Mouse (Mus musculus): ENCODE measurements around the gene Per3. TPM values are rescaled to one million over a fixed set of nuclear protein-coding genes. Genes with fewer than 3 reads are reported as not detected.
A peak's percentile ranks its signal among the peaks of the same experiment; 100 is the strongest.

The Per3 gene
- polyA plus RNA-seq, 1 experiment from 2014 or later, result 3.5 TPM

DNA sequence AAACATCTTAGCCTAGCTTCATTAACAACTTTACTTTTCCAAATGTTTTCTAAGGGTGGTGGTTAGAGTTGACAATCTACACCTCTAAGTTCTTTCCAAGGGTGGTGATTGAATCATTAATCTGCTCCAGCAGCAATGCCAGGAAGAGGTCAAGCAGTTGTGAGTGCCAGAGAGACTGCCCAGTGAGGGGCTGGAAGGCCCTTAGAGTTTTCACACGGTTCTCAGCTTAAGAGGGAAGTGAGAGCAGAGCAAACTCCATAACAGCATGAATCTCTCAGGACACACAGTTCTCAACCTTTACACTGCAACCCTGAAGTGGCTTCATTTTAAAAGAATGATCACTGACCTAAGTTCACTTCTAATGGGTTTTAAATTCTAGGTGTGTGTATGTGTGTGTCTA lies 69.3 kb downstream of the Per3 start:
- Histone ChIP-seq H3K36me3 (ENCODE audit: poor library complexity, severe bottlenecking) (no peaks in the 10 kb centered on the region), H3K4me2 (no peak overlapping the region), H3K9ac (no peak overlapping the region), H3K27me3 (no peaks in the 10 kb centered on the region), H3K9me3 (replicated peaks) (no peaks in the 10 kb centered on the region), H3K27ac (no peak overlapping the region), H3K4me3 (no peak overlapping the region), H3K4me1 (no peaks in the 10 kb centered on the region)
- WGBS, result 47% methylated on average over 1 of the region's 1 CpGs
- ATAC-seq, result no peak

DNA sequence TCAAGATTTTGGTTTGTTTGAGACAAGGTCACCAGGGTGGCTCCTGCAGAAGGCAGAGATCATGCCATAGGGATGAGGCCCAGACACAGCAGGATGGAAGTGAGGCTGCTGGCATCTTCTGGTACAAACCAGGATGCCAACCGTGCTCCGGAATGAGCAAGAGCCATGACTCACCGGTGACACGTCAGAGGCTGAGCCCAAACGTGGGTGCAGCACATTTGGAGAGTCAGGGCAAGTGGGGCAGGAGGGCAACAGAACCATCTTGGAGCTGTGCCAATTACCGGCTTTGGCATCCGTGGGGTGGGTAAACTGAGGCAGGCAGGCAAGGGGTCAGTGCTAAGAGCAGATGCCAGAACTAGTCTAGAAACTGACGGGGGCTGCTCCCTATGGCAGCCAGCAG lies 71.2 kb downstream of the Per3 start:
- Histone ChIP-seq H3K27me3 (no peaks in the 10 kb centered on the region), H3K36me3 (ENCODE audit: poor library complexity, severe bottlenecking) (no peaks in the 10 kb centered on the region), H3K4me2 (no peak overlapping the region), H3K9me3 (replicated peaks) (no peaks in the 10 kb centered on the region), H3K4me3 (no peak overlapping the region), H3K27ac (no peak overlapping the region), H3K4me1 (no peaks in the 10 kb centered on the region), H3K9ac (no peak overlapping the region)
- 82% methylated on average over 8 of the region's 8 CpGs for WGBS
- ATAC-seq, result no peak

DNA sequence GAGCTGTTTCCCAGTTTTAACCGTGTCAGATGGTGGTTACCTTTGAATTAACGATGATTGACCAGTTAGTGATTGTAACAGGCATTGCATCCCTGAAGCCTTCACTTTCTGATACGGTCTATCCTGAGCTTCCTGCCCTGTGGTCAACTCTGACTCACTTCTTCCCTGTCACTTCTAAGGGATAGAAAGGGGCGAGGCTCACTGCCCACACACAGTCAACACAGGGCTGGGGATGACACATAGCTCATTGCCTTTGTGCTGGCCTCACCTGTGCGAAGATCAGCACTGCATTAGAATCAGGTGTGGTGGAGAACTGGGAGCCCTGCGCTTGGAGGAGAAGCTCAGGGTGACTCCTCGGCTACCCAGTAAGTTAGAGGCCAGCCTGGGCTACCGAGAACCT lies 75.5 kb downstream of the Per3 start:
- H3K9me3 ChIP-seq (replicated peaks), result no peaks in the 10 kb centered on the region
- no peak overlapping the region for H3K27ac ChIP-seq
- H3K9ac ChIP-seq, result no peak overlapping the region
- no peaks in the 10 kb centered on the region for H3K27me3 ChIP-seq
- H3K4me2 ChIP-seq, result no peak overlapping the region
- peaks cover 5% of the 10 kb centered on the region; the same call in 1 of the 2 replicates for H3K4me1 ChIP-seq
- no peak for ATAC-seq
- no peak overlapping the region for H3K4me3 ChIP-seq
- H3K36me3 ChIP-seq (ENCODE audit: poor library complexity, severe bottlenecking), result no peaks in the 10 kb centered on the region
- WGBS, result 89% methylated on average over 8 of the region's 8 CpGs

DNA sequence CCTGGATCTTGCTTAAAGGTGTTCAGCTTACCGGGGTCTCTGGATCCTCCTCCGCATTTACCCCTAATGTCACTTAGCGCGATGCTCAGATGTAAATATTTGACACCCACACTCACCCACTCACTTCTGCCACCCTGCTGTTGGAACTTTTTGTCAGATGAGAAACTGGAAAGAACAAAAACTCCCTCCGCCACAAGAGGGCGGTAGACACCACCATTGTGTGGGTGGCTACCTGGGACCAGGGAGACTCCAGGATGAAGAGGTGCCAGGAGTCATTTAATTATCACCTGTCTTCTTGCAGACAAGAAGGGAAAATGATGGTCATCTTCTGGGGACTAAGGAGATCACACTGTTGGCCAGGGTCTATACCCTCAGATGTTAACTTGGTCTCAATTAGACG lies 77.9 kb downstream of the Per3 start:
- Histone ChIP-seq H3K4me1 (peaks cover 5% of the 10 kb centered on the region; the same call in 1 of the 2 replicates), H3K27me3 (no peaks in the 10 kb centered on the region), H3K36me3 (ENCODE audit: poor library complexity, severe bottlenecking) (no peaks in the 10 kb centered on the region), H3K9me3 (replicated peaks) (no peaks in the 10 kb centered on the region), H3K4me3 (no peak overlapping the region), H3K4me2 (no peak overlapping the region), H3K9ac (no peak overlapping the region), H3K27ac (no peak overlapping the region)
- no peak for ATAC-seq
- whole genome bisulfite sequencing, result 20% methylated on average over 7 of the region's 7 CpGs

DNA sequence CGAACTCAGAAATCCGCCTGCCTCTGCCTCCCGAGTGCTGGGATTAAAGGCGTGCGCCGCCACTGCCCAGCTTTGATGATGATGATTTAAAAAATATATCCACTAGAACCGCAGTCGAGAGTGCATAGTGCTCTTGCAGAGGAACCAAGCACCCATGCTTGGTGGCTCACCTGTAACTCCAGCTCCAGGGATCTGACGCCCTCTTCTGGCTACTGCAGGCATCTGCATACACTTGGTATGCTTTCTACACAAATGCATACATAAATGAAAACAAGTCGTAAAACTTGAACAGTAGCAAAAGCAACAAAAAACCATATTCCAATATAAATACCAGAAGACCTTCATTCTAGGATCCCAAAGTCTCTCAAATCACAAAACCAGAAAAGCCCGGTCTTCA lies 78.9 kb downstream of the Per3 start:
- H3K27me3 ChIP-seq, result no peaks in the 10 kb centered on the region
- H3K36me3 ChIP-seq (ENCODE audit: poor library complexity, severe bottlenecking), result no peaks in the 10 kb centered on the region
- peaks cover 5% of the 10 kb centered on the region; the same call in 1 of the 2 replicates for H3K4me1 ChIP-seq
- H3K27ac ChIP-seq, result no peak overlapping the region
- H3K9ac ChIP-seq, result no peak overlapping the region
- H3K4me3 ChIP-seq, result no peak overlapping the region
- ATAC-seq, result no peak
- H3K4me2 ChIP-seq, result no peak overlapping the region
- H3K9me3 ChIP-seq (replicated peaks), result no peaks in the 10 kb centered on the region
- WGBS, result 72% methylated on average over 11 of the region's 11 CpGs

DNA sequence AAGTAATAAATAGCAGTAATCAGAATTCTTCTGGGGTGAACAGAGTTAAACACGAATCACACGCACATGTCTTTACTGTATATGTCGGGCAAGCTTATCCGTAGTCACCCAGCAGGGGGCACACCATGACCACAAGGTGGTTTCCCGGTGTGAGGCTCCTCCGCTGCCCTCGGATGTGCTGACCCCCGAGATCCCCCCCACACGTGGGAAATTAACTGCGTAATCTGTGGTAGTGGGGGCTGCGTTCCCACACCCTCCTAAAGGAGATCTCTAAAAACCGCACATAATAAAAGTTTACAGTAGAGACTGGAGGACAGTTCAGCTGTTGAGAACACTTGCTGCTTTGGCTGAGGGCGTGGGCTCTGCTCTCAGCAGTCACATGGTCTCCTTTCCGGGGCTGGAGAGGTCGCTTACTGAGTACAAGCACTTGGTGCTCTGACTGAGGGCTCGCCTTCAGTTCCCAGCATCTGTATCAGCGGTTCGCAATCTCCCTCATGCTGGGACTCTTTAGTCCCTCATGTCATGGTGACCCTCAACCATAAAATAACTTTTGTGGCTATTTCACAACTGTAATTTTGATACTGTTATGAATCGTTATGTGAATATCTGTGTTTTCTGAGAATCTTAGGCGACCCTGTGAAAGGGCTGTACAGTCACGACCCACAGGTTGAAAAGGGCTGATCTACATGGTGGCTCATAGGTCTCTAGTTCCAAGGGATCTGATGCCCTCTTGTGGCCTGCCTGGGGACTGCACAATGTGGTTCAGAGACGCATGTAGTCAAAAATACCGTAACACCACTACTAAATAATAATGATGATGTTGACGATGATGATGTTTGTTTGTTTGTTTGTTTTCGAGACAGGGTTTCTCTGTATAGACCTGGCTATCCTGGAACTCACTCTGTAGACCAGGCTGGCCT lies 79.6 kb downstream of the Per3 start:
- H3K4me1 ChIP-seq, result peaks cover 5% of the 10 kb centered on the region; the same call in 1 of the 2 replicates
- peak overlapping the region; percentile 30 for H3K4me2 ChIP-seq
- no peak overlapping the region for H3K27ac ChIP-seq
- H3K36me3 ChIP-seq (ENCODE audit: poor library complexity, severe bottlenecking), result no peaks in the 10 kb centered on the region
- H3K4me3 ChIP-seq, result no peak overlapping the region
- no peaks in the 10 kb centered on the region for H3K9me3 ChIP-seq (replicated peaks)
- WGBS, result 20% methylated on average over 25 of the region's 25 CpGs
- no peak overlapping the region for H3K9ac ChIP-seq
- no peaks in the 10 kb centered on the region for H3K27me3 ChIP-seq
- ATAC-seq, result no peak

DNA sequence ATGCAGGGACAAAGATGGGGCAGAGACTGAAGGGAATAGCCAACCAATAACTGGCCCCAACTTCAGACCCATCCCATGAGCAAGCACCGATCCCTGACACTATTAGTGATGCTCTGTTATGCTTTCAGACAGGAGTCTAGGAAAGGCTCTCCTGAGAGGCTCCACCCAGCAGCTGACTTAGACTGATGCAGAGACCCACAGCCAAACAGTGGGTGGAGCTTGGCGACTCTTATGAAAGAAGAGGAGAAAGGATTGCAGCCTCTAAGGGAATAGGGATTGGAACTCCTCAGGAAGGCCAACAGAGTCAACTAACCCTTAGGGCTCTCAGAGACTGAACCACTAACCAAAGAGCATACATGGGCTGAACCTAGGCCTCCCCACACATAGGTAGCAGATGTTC lies 80.8 kb downstream of the Per3 start:
- Histone ChIP-seq H3K27ac (no peak overlapping the region), H3K9ac (no peak overlapping the region), H3K4me1 (peaks cover 5% of the 10 kb centered on the region; the same call in 1 of the 2 replicates), H3K4me3 (no peak overlapping the region), H3K4me2 (no peak overlapping the region), H3K27me3 (no peaks in the 10 kb centered on the region), H3K9me3 (replicated peaks) (no peaks in the 10 kb centered on the region), H3K36me3 (ENCODE audit: poor library complexity, severe bottlenecking) (no peaks in the 10 kb centered on the region)
- 77% methylated on average over 2 of the region's 2 CpGs for WGBS
- ATAC-seq, result no peak

DNA sequence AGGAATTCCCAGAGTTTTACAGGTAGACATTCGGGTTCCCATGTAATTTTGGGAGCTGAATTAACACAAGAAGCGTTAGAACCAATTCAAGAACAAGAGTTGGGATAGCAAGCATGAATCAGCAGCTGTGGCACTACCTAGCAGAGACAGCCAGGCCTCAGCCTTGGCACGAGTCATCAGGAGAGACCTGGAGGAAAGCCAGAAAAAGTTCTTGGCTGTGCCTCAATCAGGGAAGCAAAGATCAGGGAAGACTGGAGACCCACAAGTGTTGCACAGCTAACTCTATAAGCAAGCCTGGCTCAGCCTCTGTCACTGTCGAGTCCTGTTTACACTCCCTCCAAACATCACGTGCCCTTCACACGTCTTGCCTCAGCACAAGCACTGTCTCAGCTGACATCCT lies 82.2 kb downstream of the Per3 start:
- no peaks in the 10 kb centered on the region for H3K9me3 ChIP-seq (replicated peaks)
- no peaks in the 10 kb centered on the region for H3K27me3 ChIP-seq
- H3K9ac ChIP-seq, result no peak overlapping the region
- 72% methylated on average over 6 of the region's 6 CpGs for WGBS
- peaks cover 5% of the 10 kb centered on the region; the same call in 1 of the 2 replicates for H3K4me1 ChIP-seq
- H3K36me3 ChIP-seq (ENCODE audit: poor library complexity, severe bottlenecking), result no peaks in the 10 kb centered on the region
- ATAC-seq, result no peak
- no peak overlapping the region for H3K27ac ChIP-seq
- no peak overlapping the region for H3K4me3 ChIP-seq
- no peak overlapping the region for H3K4me2 ChIP-seq

DNA sequence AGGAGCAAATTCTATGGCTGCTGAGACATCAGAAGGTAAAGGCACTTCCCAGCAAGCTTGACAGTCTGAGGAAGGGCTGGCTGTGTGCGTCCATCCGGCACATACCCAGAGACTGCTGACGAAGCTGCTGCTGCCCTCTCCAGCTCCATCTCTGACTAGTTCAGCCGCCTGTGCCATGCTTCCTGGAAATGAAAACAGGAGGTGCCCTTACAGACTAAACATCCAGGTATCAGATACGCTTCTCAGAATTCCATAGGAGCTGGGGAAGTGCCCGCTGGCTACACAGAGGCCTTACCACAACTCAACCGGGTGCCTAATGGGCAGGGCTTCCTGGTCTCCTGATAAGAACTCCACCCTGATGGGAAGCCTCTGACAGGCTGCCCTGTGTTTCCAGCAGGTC lies 85.9 kb downstream of the Per3 start:
- WGBS, result 83% methylated on average over 7 of the region's 7 CpGs
- Histone ChIP-seq H3K27me3 (no peaks in the 10 kb centered on the region), H3K36me3 (ENCODE audit: poor library complexity, severe bottlenecking) (no peaks in the 10 kb centered on the region), H3K9ac (no peak overlapping the region), H3K4me3 (no peak overlapping the region), H3K9me3 (replicated peaks) (no peaks in the 10 kb centered on the region), H3K27ac (no peak overlapping the region), H3K4me2 (no peak overlapping the region), H3K4me1 (peaks cover 10% of the 10 kb centered on the region)
- no peak for ATAC-seq

DNA sequence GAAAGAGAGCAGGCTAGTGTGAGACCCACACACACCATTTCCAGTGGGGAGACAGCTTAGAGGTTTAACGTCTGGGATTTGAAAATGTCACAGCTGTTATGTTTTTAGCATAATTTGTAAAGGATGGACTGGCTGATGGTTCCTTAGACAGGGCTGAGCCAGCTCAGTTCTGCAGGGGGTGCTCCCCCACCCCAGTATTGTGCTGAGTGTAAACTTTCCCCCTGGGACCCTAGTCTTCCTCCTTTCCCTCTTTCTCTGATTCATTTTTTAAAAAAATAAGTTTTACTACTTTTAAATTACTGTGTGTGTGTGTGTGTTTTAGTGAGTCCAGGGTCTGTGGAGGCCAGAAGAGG lies 87.4 kb downstream of the Per3 start:
- WGBS, result 52% methylated on average over 1 of the region's 1 CpGs
- Histone ChIP-seq H3K27ac (peak overlapping the region; percentile 57; the same call in 1 of the 2 replicates), H3K27me3 (no peaks in the 10 kb centered on the region), H3K9me3 (replicated peaks) (no peaks in the 10 kb centered on the region), H3K36me3 (ENCODE audit: poor library complexity, severe bottlenecking) (no peaks in the 10 kb centered on the region), H3K4me3 (no peak overlapping the region), H3K4me2 (0 out of 2 replicates have a peak overlapping the region, but pooled peaks have one; percentile 14), H3K4me1 (peaks cover 10% of the 10 kb centered on the region), H3K9ac (no peak overlapping the region)
- no peak for ATAC-seq

DNA sequence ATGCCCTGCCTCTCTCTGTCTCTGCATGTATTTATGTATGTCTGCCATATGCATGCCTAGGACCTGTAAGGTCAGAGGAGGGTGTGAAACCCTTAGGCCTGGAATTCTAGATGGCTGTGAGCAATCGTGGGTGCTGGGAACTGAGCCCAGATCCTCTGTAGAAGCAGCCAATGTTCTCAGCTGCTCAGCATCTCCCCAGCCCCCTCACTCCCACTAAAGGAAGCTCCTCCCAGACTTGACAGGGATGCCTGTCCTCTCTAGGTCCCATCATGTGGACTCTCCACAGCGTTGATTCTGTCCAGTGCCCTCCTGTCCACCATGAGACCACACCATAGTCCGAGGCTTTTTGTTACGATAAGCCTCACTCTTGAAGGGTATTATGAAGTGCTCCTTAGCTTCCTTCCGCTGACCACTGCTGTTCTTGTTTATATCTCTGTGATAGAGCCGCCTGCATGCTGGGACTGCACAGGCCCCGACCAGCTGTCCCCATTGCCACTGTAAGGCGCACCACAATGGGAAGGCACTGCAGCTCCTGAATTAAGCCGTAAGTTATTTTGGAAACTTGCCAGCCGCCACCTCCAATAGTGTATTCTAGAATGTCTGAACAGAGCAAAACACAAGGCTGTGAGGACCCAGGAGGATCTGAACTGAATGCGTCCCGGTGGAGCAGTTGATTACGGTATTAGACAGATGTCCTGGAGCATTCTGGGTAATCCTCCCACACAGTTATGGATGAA lies 87.9 kb downstream of the Per3 start:
- peak; percentile 33; the same call in 1 of the 2 replicates for ATAC-seq

More for the DNA sequence above, 87.9 kb downstream of the Per3 start:
- Histone ChIP-seq H3K4me2 (0 out of 2 replicates have a peak overlapping the region, but pooled peaks have one; percentile 14), H3K27ac (peak overlapping the region; percentile 57), H3K9me3 (replicated peaks) (no peaks in the 10 kb centered on the region), H3K27me3 (no peaks in the 10 kb centered on the region), H3K9ac (no peak overlapping the region), H3K4me3 (no peak overlapping the region), H3K4me1 (peaks cover 10% of the 10 kb centered on the region), H3K36me3 (ENCODE audit: poor library complexity, severe bottlenecking) (no peaks in the 10 kb centered on the region)
- 39% methylated on average over 13 of the region's 13 CpGs for WGBS
